Mouse (Mus musculus) midbrain, embryonic 16.5 days (tissue): ENCODE data around the gene Myrip. TPM values are rescaled to one million over a fixed set of nuclear protein-coding genes. Genes with fewer than 3 reads are reported as not detected.
A peak's percentile ranks its signal among the peaks of the same experiment; 100 is the strongest.
"Not testable (repeated sequence)": the region's sequence is repeated elsewhere in the genome, so short reads cannot be mapped to it uniquely, and the experiment has no call there.

Experiments
- ATAC-seq: fragments of 200-750 bp; cut with Nextera tagmentation; 2 replicates; pipeline ENCODE4 v1.8.0; 2017; ENCODE audit warnings: moderate TSS enrichment
- H3K27ac ChIP-seq: fragments of 300-500 bp; sonication (generic); 2 replicates; pipeline ENCODE4 v1.5.1; 2014; ENCODE audit warnings: mild to moderate bottlenecking, low read length, mixed read lengths
- H3K27me3 ChIP-seq: fragments of 300-500 bp; sonication (generic); 2 replicates; pipeline ENCODE4 v1.6.1; 2014; ENCODE audit warnings: low read depth, low read length, mixed read lengths; ENCODE audit not compliant: control insufficient read depth, insufficient read depth
- H3K36me3 ChIP-seq: fragments of 300-500 bp; sonication (generic); 2 replicates; pipeline ENCODE4 v1.6.1; 2014; ENCODE audit warnings: mild to moderate bottlenecking, low read length, moderate library complexity, mixed read lengths; ENCODE audit not compliant: control insufficient read depth, insufficient read depth
- H3K4me1 ChIP-seq: fragments of 300-500 bp; sonication (generic); 2 replicates; pipeline ENCODE4 v1.6.1; 2014; ENCODE audit warnings: mild to moderate bottlenecking, low read length, mixed read lengths; ENCODE audit not compliant: control insufficient read depth, insufficient read depth
- H3K4me2 ChIP-seq: fragments of 300-500 bp; sonication (generic); 2 replicates; pipeline ENCODE4 v1.6.1; 2014; ENCODE audit warnings: mild to moderate bottlenecking, low read length, mixed read lengths
- H3K4me3 ChIP-seq: fragments of 300-500 bp; sonication (generic); 2 replicates; pipeline ENCODE4 v1.5.1; 2014; ENCODE audit warnings: low read depth, mild to moderate bottlenecking, low read length, moderate library complexity, mixed read lengths
- H3K9ac ChIP-seq: fragments of 300-500 bp; sonication (generic); 2 replicates; pipeline ENCODE4 v1.6.1; 2014; ENCODE audit warnings: low read depth, low read length, mixed read lengths
- H3K9me3 ChIP-seq: fragments of 300-500 bp; sonication (generic); replicated peaks from 2 replicates; pipeline ENCODE4 v1.6.1; 2014; ENCODE audit warnings: mild to moderate bottlenecking, low read length, mixed read lengths; ENCODE audit not compliant: control insufficient read depth, poor library complexity, severe bottlenecking
- WGBS: fragments of 180-500 bp; shearing (Covaris S2); extraction: QIAGEN DNeasy Blood & Tissue Kit; methylation state at CpG from one replicate; pipeline ENCODE4 v1.1.7; 2014; 5-methylcytosine and 5-hydroxymethylcytosine counted together
- polyA plus RNA-seq: library from polyadenylated mRNA; unstranded; fragments of >200 nt; fragmentation: Nextera tagmentation; extraction: Ambion mirVana; gene quantifications from 2 replicates; pipeline ENCODE4 v1.2.1, GENCODE M21; 2015

The Myrip gene
- polyA plus RNA-seq, 1 experiment from 2014 or later: 6.0 TPM

- H3K9me3 ChIP-seq: no peaks in the 10 kb centered on the region
- H3K4me1 ChIP-seq: no peaks in the 10 kb centered on the region
- no peak overlapping the region for H3K9ac ChIP-seq
- no peak overlapping the region for H3K4me2 ChIP-seq
- 28% methylated on average over 9 of the region's 9 CpGs for WGBS
- H3K4me3 ChIP-seq: no peak overlapping the region
- no peak for ATAC-seq
- no peaks in the 10 kb centered on the region for H3K27me3 ChIP-seq
- H3K36me3 ChIP-seq: no peaks in the 10 kb centered on the region
- no peak overlapping the region for H3K27ac ChIP-seq
Observed at GRCm38 (mm10) chr9:120395188-120395587, 93.9 kb downstream of the Myrip start.

GRCm38 (mm10) chr9:120396579-120397185 lies 95.4 kb downstream of the Myrip start:
- Histone ChIP-seq H3K9ac (no peak overlapping the region), H3K4me3 (no peak overlapping the region), H3K27me3 (no peaks in the 10 kb centered on the region), H3K27ac (no peak overlapping the region), H3K9me3 (no peaks in the 10 kb centered on the region), H3K4me1 (no peaks in the 10 kb centered on the region), H3K4me2 (no peak overlapping the region), H3K36me3 (no peaks in the 10 kb centered on the region)
- ATAC-seq: no peak
- 87% methylated on average over 7 of the region's 7 CpGs for WGBS

- H3K9ac ChIP-seq: no peak overlapping the region
Observed at GRCm38 (mm10) chr9:120398289-120398688, 97.0 kb downstream of the Myrip start.

GRCm38 (mm10) chr9:120399537-120399936 lies 98.2 kb downstream of the Myrip start:
- H3K4me2 ChIP-seq, H3K4me3 ChIP-seq, H3K27ac ChIP-seq, H3K27me3 ChIP-seq, ATAC-seq, H3K36me3 ChIP-seq, H3K4me1 ChIP-seq, H3K9ac ChIP-seq, H3K9me3 ChIP-seq: not testable (repeated sequence)
- WGBS: 96% methylated on average over 2 of the region's 2 CpGs

More at GRCm38 (mm10) chr9:120398289-120398688, 97.0 kb downstream of the Myrip start:
- Histone ChIP-seq H3K27me3 (no peaks in the 10 kb centered on the region), H3K9me3 (no peaks in the 10 kb centered on the region), H3K4me3 (no peak overlapping the region), H3K4me1 (no peaks in the 10 kb centered on the region), H3K36me3 (no peaks in the 10 kb centered on the region), H3K27ac (no peak overlapping the region), H3K4me2 (no peak overlapping the region)
- WGBS: 90% methylated on average over 8 of the region's 8 CpGs
- ATAC-seq: no peak

GRCm38 (mm10) chr9:120402368-120402767 lies 101.1 kb downstream of the Myrip start:
- ATAC-seq: no peak
- H3K9me3 ChIP-seq: no peaks in the 10 kb centered on the region
- 80% methylated on average over 3 of the region's 3 CpGs for whole genome bisulfite sequencing
- no peaks in the 10 kb centered on the region for H3K27me3 ChIP-seq
- no peak overlapping the region for H3K4me3 ChIP-seq
- H3K9ac ChIP-seq: no peak overlapping the region
- no peak overlapping the region for H3K4me2 ChIP-seq
- no peaks in the 10 kb centered on the region for H3K36me3 ChIP-seq
- no peak overlapping the region for H3K27ac ChIP-seq
- no peaks in the 10 kb centered on the region for H3K4me1 ChIP-seq

GRCm38 (mm10) chr9:120403661-120404060 lies 102.3 kb downstream of the Myrip start:
- Histone ChIP-seq H3K4me2 (no peak overlapping the region), H3K27me3 (no peaks in the 10 kb centered on the region), H3K9me3 (no peaks in the 10 kb centered on the region), H3K9ac (no peak overlapping the region), H3K27ac (no peak overlapping the region), H3K4me1 (no peaks in the 10 kb centered on the region), H3K36me3 (no peaks in the 10 kb centered on the region), H3K4me3 (no peak overlapping the region)
- ATAC-seq: no peak
- 71% methylated on average over 5 of the region's 5 CpGs for WGBS

- ATAC-seq: peak; percentile 68
- peak overlapping the region; percentile 54 for H3K27ac ChIP-seq
Observed at GRCm38 (mm10) chr9:120409663-120410181, 108.4 kb downstream of the Myrip start.

GRCm38 (mm10) chr9:120410421-120410820 lies 109.1 kb downstream of the Myrip start:
- H3K4me3 ChIP-seq: no peak overlapping the region
- H3K4me2 ChIP-seq: no peak overlapping the region
- H3K27me3 ChIP-seq: no peaks in the 10 kb centered on the region
- H3K9ac ChIP-seq: no peak overlapping the region
- 28% methylated on average over 5 of the region's 5 CpGs for WGBS
- ATAC-seq: no peak
- no peak overlapping the region for H3K27ac ChIP-seq
- no peaks in the 10 kb centered on the region for H3K36me3 ChIP-seq
- no peaks in the 10 kb centered on the region for H3K9me3 ChIP-seq
- H3K4me1 ChIP-seq: 0 out of 2 replicates have a peak, but pooled peaks cover 5% of the 10 kb centered on the region

More at GRCm38 (mm10) chr9:120409663-120410181, 108.4 kb downstream of the Myrip start:
- Histone ChIP-seq H3K27me3 (no peaks in the 10 kb centered on the region), H3K4me2 (peak overlapping the region; percentile 36), H3K4me3 (peak overlapping the region; percentile 9; the same call in 1 of the 2 replicates), H3K9ac (no peak overlapping the region), H3K36me3 (no peaks in the 10 kb centered on the region), H3K9me3 (no peaks in the 10 kb centered on the region), H3K4me1 (0 out of 2 replicates have a peak, but pooled peaks cover 5% of the 10 kb centered on the region)
- WGBS: 30% methylated on average over 17 of the region's 17 CpGs

- Histone ChIP-seq H3K36me3 (no peaks in the 10 kb centered on the region), H3K9me3 (no peaks in the 10 kb centered on the region), H3K27me3 (no peaks in the 10 kb centered on the region), H3K9ac (no peak overlapping the region), H3K4me2 (no peak overlapping the region), H3K27ac (no peak overlapping the region), H3K4me1 (no peaks in the 10 kb centered on the region), H3K4me3 (no peak overlapping the region)
- 0% methylated on average over 2 of the region's 7 CpGs for WGBS
- no peak for ATAC-seq
Observed at GRCm38 (mm10) chr9:120415504-120415903, 114.2 kb downstream of the Myrip start.
